27 mouse cellular contexts compared by ENCODE assay signal in genomic region chr1:151625690-151626089, GRCm38 (mm10). TPM values are rescaled to one million over a fixed set of nuclear protein-coding genes. Genes with fewer than 3 reads are reported as not detected.
DNase-seq lines count a peak whose midpoint lies in the region; ATAC-seq and TF ChIP-seq lines count a peak whose summit lies in the region.
"Had no signal": no experiment of that assay in that cellular context is flagged by ENCODE, and none has a peak within 500 bp of the region (broad histone marks: within the 10 kb centered on the region; RNA-seq: fewer than 3 reads in every experiment).

No protein-coding gene starts in this region.

- TF ChIP-seq CTCF in liver, adult 2 months (IDR thresholded peaks at IDR 0.05; ENCODE audit: low read depth, low read length): no peak

- H3K27ac ChIP-seq in liver, adult 2 months (replicated peaks; ENCODE audit: insufficient read depth, low read depth, low read length): no peak overlapping the region
- no peak overlapping the region for H3K27ac ChIP-seq in liver, embryonic 12.5 days
- H3K27ac ChIP-seq in brown adipose tissue, adult 24 weeks (replicated peaks; ENCODE audit: low read depth, low read length): peak overlapping the region; percentile 71
- peak overlapping the region; percentile 91 for H3K27ac ChIP-seq in macrophage
- H3K27ac ChIP-seq: heart, embryonic 13.5 days; hindbrain, embryonic 14.5 days; limb, embryonic 12.5 days; liver, embryonic 14.5 days; neural tube, embryonic 15.5 days had no signal

- no peak overlapping the region for H3K4me2 ChIP-seq in liver, embryonic 12.5 days
- H3K4me2 ChIP-seq: heart, embryonic 13.5 days; hindbrain, embryonic 14.5 days; limb, embryonic 12.5 days; neural tube, embryonic 15.5 days had no signal

- H3K36me3 ChIP-seq in liver, adult 2 months (ENCODE audit: control insufficient read depth, insufficient read depth, low read length): no peaks in the 10 kb centered on the region
- H3K36me3 ChIP-seq in liver, embryonic 12.5 days: no peaks in the 10 kb centered on the region
- no peaks in the 10 kb centered on the region for H3K36me3 ChIP-seq in macrophage (ENCODE audit: inconsistent target)
- H3K36me3 ChIP-seq: heart, embryonic 13.5 days; limb, embryonic 12.5 days; neural tube, embryonic 15.5 days had no signal

- H3K4me3 ChIP-seq in liver, adult 2 months (ENCODE audit: insufficient read depth, low read depth, low read length): no peak overlapping the region
- no peak overlapping the region for H3K4me3 ChIP-seq in liver, embryonic 12.5 days
- H3K4me3 ChIP-seq in brown adipose tissue, adult 24 weeks (ENCODE audit: insufficient read depth, low read depth, low read length): no peak overlapping the region
- H3K4me3 ChIP-seq in macrophage (ENCODE audit: inconsistent target): no peak overlapping the region
- H3K4me3 ChIP-seq: heart, embryonic 13.5 days; limb, embryonic 12.5 days; neural tube, embryonic 15.5 days had no signal

- H3K27me3 ChIP-seq in liver, adult 2 months (ENCODE audit: control insufficient read depth, insufficient read depth, low read length): no peaks in the 10 kb centered on the region
- no peaks in the 10 kb centered on the region for H3K27me3 ChIP-seq in liver, embryonic 12.5 days (replicated peaks)
- H3K27me3 ChIP-seq: heart, embryonic 13.5 days; limb, embryonic 12.5 days; neural tube, embryonic 15.5 days had no signal

- peak; percentile 19 for DNase-seq in liver, adult 2 months (ENCODE audit: extremely low read depth, low read depth, low spot score)
- DNase-seq in cerebellum, adult 18-20 months: no peak
- no peak for DNase-seq in ovary, postnatal 36 days (ENCODE audit: low spot score)
- no peak for DNase-seq in retina, embryonic 14.5 days (ENCODE audit: low spot score)
- DNase-seq: adrenal gland, postnatal 25 days; cerebellum, adult 9-10 months; cerebellum, postnatal 36 days; gastrocnemius, postnatal 25 days; heart, adult 18-20 months; heart, postnatal 10 days; kidney, adult 9 months; kidney, postnatal 10 days; layer of hippocampus, adult 9-11 months; midbrain, embryonic 14.5 days; right cerebral cortex, adult 18-20 months; thymus, adult 2 months; thymus, postnatal 36 days had no signal

- no peak for TF ChIP-seq POLR2A in liver, adult 2 months (IDR thresholded peaks at IDR 0.05; ENCODE audit: extremely low read depth, insufficient read depth, low read length)

- 77% methylated on average over 2 of the region's 2 CpGs for WGBS in liver, adult 2 months
- 53% methylated on average over 2 of the region's 2 CpGs for WGBS in liver, embryonic 12.5 days (ENCODE audit: insufficient replicate concordance)
- WGBS in macrophage (ENCODE audit: missing documents): 4% methylated on average over 2 of the region's 2 CpGs

- no peaks in the 10 kb centered on the region for H3K79me2 ChIP-seq in liver, adult 2 months (ENCODE audit: control insufficient read depth, insufficient read depth, low read length)
- H3K79me2 ChIP-seq in macrophage (ENCODE audit: inconsistent target): no peaks in the 10 kb centered on the region; the same call in 1 of the 2 replicates

- no peak overlapping the region for H3K9ac ChIP-seq in liver, adult 2 months (ENCODE audit: low read depth, low read length)
- no peak overlapping the region for H3K9ac ChIP-seq in liver, embryonic 12.5 days
- H3K9ac ChIP-seq: heart, embryonic 13.5 days; hindbrain, embryonic 14.5 days; limb, embryonic 12.5 days; liver, embryonic 14.5 days; neural tube, embryonic 15.5 days had no signal

- no peaks in the 10 kb centered on the region for H3K9me3 ChIP-seq in liver, embryonic 12.5 days (replicated peaks)
- H3K9me3 ChIP-seq: heart, embryonic 13.5 days; limb, embryonic 12.5 days; neural tube, embryonic 15.5 days had no signal

- no peak for ATAC-seq in liver, embryonic 12.5 days
- ATAC-seq: CD4-positive, CD25-positive, alpha-beta regulatory T cell, adult 4 months; intestine, postnatal 0 days had no signal

- no peaks in the 10 kb centered on the region for H3K4me1 ChIP-seq in liver, adult 2 months (ENCODE audit: control insufficient read depth, insufficient read depth, low read length)
- H3K4me1 ChIP-seq in liver, embryonic 12.5 days: peaks cover 20% of the 10 kb centered on the region
- no peaks in the 10 kb centered on the region for H3K4me1 ChIP-seq in brown adipose tissue, adult 24 weeks (ENCODE audit: control insufficient read depth, insufficient read depth, insufficient read length, low read length)
- H3K4me1 ChIP-seq: heart, embryonic 13.5 days had no signal

RNA-seq across cellular contexts. Expression of gene Fam129a, which starts 54.7 kb away (rescaled TPM):
- total RNA-seq in liver, adult 2 months (2014; rRNA removed): 3.1 and 4.0 TPM in 2 replicates
- polyA plus RNA-seq in liver, adult 2 months (2012; rRNA removed): 0.37 and 0.61 TPM in 2 replicates
- 1.9 and 2.2 TPM in 2 replicates for polyA plus RNA-seq in liver, embryonic 12.5 days (2016; fragmentation: Nextera tagmentation; extraction: Ambion mirVana)
- polyA plus RNA-seq in brown adipose tissue, adult 24 weeks (2012; ENCODE audit: insufficient read depth, insufficient read length, missing spikeins): 18.9 and 19.8 TPM in 2 replicates
- 100 to 1,000 TPM in 4 of 26 experiments, 10 to 100 TPM in 17, 1 to 10 TPM in 5; 6.3 to 361 (median 16.6) TPM for total RNA-seq in macrophage (2018; cell fraction: chromatin; rRNA removed)
- total RNA-seq in macrophage (2018; cell fraction: cytosol; rRNA removed): 10 to 100 TPM in 24 of 26 experiments, 1 to 10 TPM in 2; 8.8 to 90.4 (median 14.9) TPM
- total RNA-seq in macrophage (2018; cell fraction: nucleus; rRNA removed): 100 to 1,000 TPM in 3 of 26 experiments, 10 to 100 TPM in 23; 10.1 to 213 (median 22.3) TPM
- polyA plus RNA-seq in macrophage (2018): 9.5 to 18.4 TPM (median 10.7 TPM) in 3 replicates

Comparison
In these comparisons a context has a peak if more than half of its experiments do, and no peak if none do; other contexts are left out.
1. H3K27ac ChIP-seq: peak in brown adipose tissue, adult 24 weeks (single experiment) and macrophage (single experiment); none in liver, adult 2 months (single experiment) and liver, embryonic 12.5 days (single experiment).